Mouse (Mus musculus) midbrain, postnatal 0 days (tissue): ENCODE measurements around the gene Chtf18. TPM values are rescaled to one million over a fixed set of nuclear protein-coding genes. Genes with fewer than 3 reads are reported as not detected.
A peak's percentile ranks its signal among the peaks of the same experiment; 100 is the strongest.

ENCODE experiments used
- ATAC-seq: fragments of 200-750 bp; cut with Nextera tagmentation; 2 replicates; pipeline ENCODE4 v1.8.0; 2017; ENCODE audit warnings: moderate number of reproducible peaks, mild to moderate bottlenecking, moderate TSS enrichment, moderate library complexity; ENCODE audit not compliant: low FRiP score
- DNase-seq: peaks from one replicate; pipeline ENCODE4 v3.0.0-alpha.2; 2015; ENCODE audit warnings: low spot score
- H3K27ac ChIP-seq: fragments of 300-500 bp; sonication (generic); 2 replicates; pipeline ENCODE4 v1.5.1; 2014; ENCODE audit warnings: low read depth, mild to moderate bottlenecking, low read length, mixed read lengths
- H3K27me3 ChIP-seq: fragments of 300-500 bp; sonication (generic); 2 replicates; pipeline ENCODE4 v1.6.1; 2014; ENCODE audit warnings: low read length, control low read depth, mixed read lengths; ENCODE audit not compliant: insufficient read depth
- H3K36me3 ChIP-seq: fragments of 300-500 bp; sonication (generic); 2 replicates; pipeline ENCODE4 v1.6.1; 2014; ENCODE audit warnings: low read length, control low read depth, mixed read lengths; ENCODE audit not compliant: insufficient read depth
- H3K4me1 ChIP-seq: fragments of 300-500 bp; sonication (generic); 2 replicates; pipeline ENCODE4 v1.6.1; 2014; ENCODE audit warnings: mild to moderate bottlenecking, control low read depth, antibody characterized with exemption, low read length, mixed read lengths; ENCODE audit not compliant: insufficient read depth
- H3K4me2 ChIP-seq: fragments of 300-500 bp; sonication (generic); 2 replicates; pipeline ENCODE4 v1.6.1; 2014; ENCODE audit warnings: low read depth, mild to moderate bottlenecking, low read length, mixed read lengths; ENCODE audit not compliant: poor library complexity, severe bottlenecking
- H3K4me3 ChIP-seq: fragments of 300-500 bp; sonication (generic); 2 replicates; pipeline ENCODE4 v1.5.1; 2014; ENCODE audit warnings: low read depth, mild to moderate bottlenecking, low read length, moderate library complexity
- H3K9ac ChIP-seq: fragments of 300-500 bp; sonication (generic); replicated peaks from 2 replicates; pipeline ENCODE4 v1.6.1; 2014; ENCODE audit warnings: mild to moderate bottlenecking, low read length, moderate library complexity, mixed read lengths; ENCODE audit not compliant: poor library complexity, severe bottlenecking
- H3K9me3 ChIP-seq: fragments of 300-500 bp; sonication (generic); 2 replicates; pipeline ENCODE4 v1.6.1; 2016; ENCODE audit warnings: low read length, control low read depth
- CTCF ChIP-seq: IDR thresholded peaks from 2 replicates; pipeline ENCODE4 v1.5.1; 2016; ENCODE audit warnings: antibody characterized with exemption, mild to moderate bottlenecking
- WGBS: fragments of 180-500 bp; shearing (Covaris S2); extraction: QIAGEN DNeasy Blood & Tissue Kit; methylation state at CpG from one replicate; pipeline ENCODE4 v1.1.7; 2014; 5-methylcytosine and 5-hydroxymethylcytosine counted together
- polyA plus RNA-seq: library from polyadenylated mRNA; unstranded; fragments of >200 nt; fragmentation: Nextera tagmentation; extraction: Ambion mirVana; gene quantifications from 2 replicates; pipeline ENCODE4 v1.2.1, GENCODE M21; 2015
- total RNA-seq: library from RNA; depleted of rRNA; stranded (reverse); fragments of >200 nt; gene quantifications from 2 replicates; pipeline ENCODE4 v1.2.3, GENCODE M21; 2014; rRNA removed

Chtf18 gene
- 3.4 and 5.8 TPM in 2 replicates for total RNA-seq
- 2.2 and 2.5 TPM in 2 replicates for polyA plus RNA-seq

- TF ChIP-seq CTCF = no peak
- DNase-seq = peak; percentile 100
- Histone ChIP-seq H3K9ac (peak within 1 kb of the TSS; percentile 86), H3K27ac (peak within 1 kb of the TSS; percentile 32; the same call in 1 of the 2 replicates), H3K9me3 (no peaks in the 10 kb centered on the region), H3K4me3 (peak within 1 kb of the TSS; percentile 63), H3K36me3 (peaks cover 13% of the 10 kb centered on the region), H3K4me2 (peak within 1 kb of the TSS; percentile 95), H3K27me3 (no peaks in the 10 kb centered on the region), H3K4me1 (peaks cover 15% of the 10 kb centered on the region)
- WGBS = under 1% methylated on average over 37 of the region's 37 CpGs
- ATAC-seq = peak; percentile 97
Measured at GRCm38 (mm10) chr17:25727265-25728008, at the start of gene Chtf18, which contains the start of gene Rpusd1. Gene Chtf18 (minus strand): TSS chr17:25727419. Gene Rpusd1 (plus strand): TSS chr17:25727670.

DNA sequence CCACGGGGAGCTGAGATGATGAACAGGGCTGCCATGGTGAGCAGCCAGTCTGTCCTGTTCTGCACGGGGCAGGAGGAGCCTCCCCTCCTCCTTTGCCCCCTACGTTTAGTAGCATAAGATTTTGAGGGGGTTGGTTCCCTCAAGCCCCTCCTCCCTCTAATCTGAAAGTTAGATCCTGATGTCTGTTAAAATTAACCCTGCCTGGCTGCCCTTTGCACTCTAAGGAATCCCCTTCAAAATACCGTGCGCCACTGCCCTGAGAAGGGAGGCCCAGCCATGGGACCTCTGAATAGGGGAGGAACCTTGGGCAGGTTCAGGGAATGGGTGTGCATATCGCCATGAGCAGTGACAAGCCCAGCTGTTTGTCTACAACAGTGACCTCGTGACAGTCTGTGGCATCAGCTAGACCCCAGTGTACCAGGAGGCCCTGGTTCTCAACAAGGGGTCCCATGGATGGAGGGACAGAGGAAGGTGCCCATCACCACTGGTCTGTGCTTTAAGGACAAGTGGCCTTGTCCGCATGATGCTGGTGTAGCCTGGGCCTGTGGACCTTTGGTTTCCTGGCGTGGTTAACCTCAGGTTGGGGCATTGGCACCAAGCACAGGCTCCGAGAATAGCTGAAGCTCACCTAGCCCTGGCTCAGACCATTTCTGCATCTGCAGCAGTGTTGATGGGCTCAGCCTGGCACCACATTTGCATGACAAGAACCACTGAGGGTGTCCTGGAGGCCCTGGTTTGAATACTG is 48.3 kb upstream of the Chtf18 start:
- no peak overlapping the region for H3K4me3 ChIP-seq
- no peaks in the 10 kb centered on the region for H3K27me3 ChIP-seq
- H3K4me2 ChIP-seq = no peak overlapping the region
- no peak for TF ChIP-seq CTCF
- H3K9ac ChIP-seq = no peak overlapping the region
- H3K4me1 ChIP-seq = peaks cover 7% of the 10 kb centered on the region
- no peak overlapping the region for H3K27ac ChIP-seq
- H3K9me3 ChIP-seq = no peaks in the 10 kb centered on the region
- ATAC-seq (no peak), DNase-seq (no peak)
- peaks cover 11% of the 10 kb centered on the region; the same call in 1 of the 2 replicates for H3K36me3 ChIP-seq
- 81% methylated on average over 10 of the region's 10 CpGs for WGBS

- peak; percentile 79 for ATAC-seq
- DNase-seq = peak; percentile 97
- Histone ChIP-seq H3K36me3 (0 out of 2 replicates have a peak, but pooled peaks cover 6% of the 10 kb centered on the region), H3K27me3 (no peaks in the 10 kb centered on the region), H3K4me3 (peak within 1 kb of the TSS; percentile 61), H3K27ac (no peak within 1 kb of the TSS), H3K9me3 (no peaks in the 10 kb centered on the region), H3K4me1 (peaks cover 7% of the 10 kb centered on the region), H3K4me2 (peak within 1 kb of the TSS; percentile 78), H3K9ac (peak within 1 kb of the TSS; percentile 86)
- TF ChIP-seq CTCF = peak; percentile 100
- WGBS = under 1% methylated on average over 37 of the region's 37 CpGs
Measured at GRCm38 (mm10) chr17:25773549-25774120, 46.4 kb upstream of the Chtf18 start, which contains the start of gene Narfl. Gene Narfl (plus strand): TSS chr17:25773776.

GRCm38 (mm10) chr17:25769331-25769730 is 42.1 kb upstream of the Chtf18 start:
- no peak overlapping the region for H3K27ac ChIP-seq
- H3K27me3 ChIP-seq = no peaks in the 10 kb centered on the region
- no peaks in the 10 kb centered on the region for H3K36me3 ChIP-seq
- H3K4me3 ChIP-seq = no peak overlapping the region
- no peak for TF ChIP-seq CTCF
- ATAC-seq (no peak), DNase-seq (no peak)
- H3K4me1 ChIP-seq = peaks cover 2% of the 10 kb centered on the region
- no peak overlapping the region for H3K4me2 ChIP-seq
- H3K9ac ChIP-seq = no peak overlapping the region
- H3K9me3 ChIP-seq = no peaks in the 10 kb centered on the region
- 61% methylated on average over 9 of the region's 9 CpGs for WGBS

DNA sequence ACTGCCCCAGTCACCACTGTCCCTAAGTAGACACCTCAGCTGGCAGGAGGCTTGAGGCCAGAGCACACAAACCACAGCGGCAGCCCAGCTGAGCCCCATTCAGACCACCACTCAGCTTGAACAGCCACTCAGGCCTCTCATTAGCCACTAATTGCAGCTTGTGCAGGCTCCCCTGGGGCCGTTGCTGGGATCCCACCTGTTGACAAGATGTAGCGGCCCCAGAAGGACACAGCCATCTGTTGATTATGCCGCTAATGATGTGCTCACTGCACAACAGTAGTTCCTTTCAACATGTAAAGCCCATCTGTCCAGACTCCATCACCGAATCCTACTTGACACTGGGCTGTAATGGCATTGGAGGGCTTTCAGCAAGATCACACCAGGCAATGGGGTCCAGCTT is 38.7 kb upstream of the Chtf18 start:
- Histone ChIP-seq H3K9ac (no peak overlapping the region), H3K9me3 (no peaks in the 10 kb centered on the region), H3K4me3 (no peak overlapping the region), H3K36me3 (no peaks in the 10 kb centered on the region), H3K27me3 (no peaks in the 10 kb centered on the region), H3K4me1 (no peaks in the 10 kb centered on the region), H3K4me2 (no peak overlapping the region), H3K27ac (no peak overlapping the region)
- TF ChIP-seq CTCF = no peak
- DNase-seq = peak; percentile 21
- no peak for ATAC-seq
- 55% methylated on average over 5 of the region's 5 CpGs for WGBS
